Mouse (Mus musculus): ENCODE measurements around the gene Acer3.

The Acer3 gene

GRCm38 (mm10) chr7:98321083-98321482 is at the start of gene Acer3:
Gene Acer3 (minus strand): TSS chr7:98321208.
- no peak for DNase-seq (ENCODE audit: low spot score in 2 of 2)

- no peak for DNase-seq (ENCODE audit: low spot score in 2 of 2)
These were observed 48.9 kb upstream of the Acer3 start for GRCm38 (mm10) chr7:98369762-98370369.

- DNase-seq (ENCODE audit: low spot score in 2 of 2): no peak
These were observed 40.7 kb upstream of the Acer3 start for GRCm38 (mm10) chr7:98361662-98362061.

GRCm38 (mm10) chr7:98361063-98361652 is 40.1 kb upstream of the Acer3 start, which contains the start of gene Tsku:
Gene Tsku (minus strand): TSS chr7:98361328.
- DNase-seq (ENCODE audit: low spot score in 2 of 2): no peak

- DNase-seq (ENCODE audit: low spot score in 2 of 2): no peak
These were observed 39.6 kb upstream of the Acer3 start for GRCm38 (mm10) chr7:98360621-98360990.

- DNase-seq (ENCODE audit: low spot score in 2 of 2): peak; percentile 34 to 46
These were observed 39.1 kb upstream of the Acer3 start for GRCm38 (mm10) chr7:98359951-98360620.

- no peak for DNase-seq (ENCODE audit: low spot score in 2 of 2)
These were observed 37.0 kb upstream of the Acer3 start for GRCm38 (mm10) chr7:98358016-98358415.

- no peak for DNase-seq (ENCODE audit: low spot score in 2 of 2)
These were observed 36.3 kb upstream of the Acer3 start for GRCm38 (mm10) chr7:98357324-98357723.

GRCm38 (mm10) chr7:98354921-98355310 is 33.9 kb upstream of the Acer3 start:
- DNase-seq (ENCODE audit: low spot score in 2 of 2): no peak

GRCm38 (mm10) chr7:98354160-98354920 is 33.3 kb upstream of the Acer3 start:
- no peak for DNase-seq (ENCODE audit: low spot score in 2 of 2)

- DNase-seq (ENCODE audit: low spot score in 2 of 2): no peak
These were observed 32.6 kb upstream of the Acer3 start for GRCm38 (mm10) chr7:98353616-98354015.

GRCm38 (mm10) chr7:98351523-98351922 is 30.5 kb upstream of the Acer3 start:
- DNase-seq (ENCODE audit: low spot score in 2 of 2): no peak

GRCm38 (mm10) chr7:98349821-98350220 is 28.8 kb upstream of the Acer3 start:
- no peak for DNase-seq (ENCODE audit: low spot score in 2 of 2)

- peak; percentile 53 to 70 for DNase-seq (ENCODE audit: low spot score in 2 of 2)
These were observed 28.1 kb upstream of the Acer3 start for GRCm38 (mm10) chr7:98349096-98349495.

GRCm38 (mm10) chr7:98348043-98348442 is 27.0 kb upstream of the Acer3 start:
- peak; percentile 38 to 59 for DNase-seq (ENCODE audit: low spot score in 2 of 2)

GRCm38 (mm10) chr7:98347471-98347870 is 26.5 kb upstream of the Acer3 start:
- no peak for DNase-seq (ENCODE audit: low spot score in 2 of 2)

- no peak for DNase-seq (ENCODE audit: low spot score in 2 of 2)
These were observed 24.0 kb upstream of the Acer3 start for GRCm38 (mm10) chr7:98345036-98345435.

GRCm38 (mm10) chr7:98344361-98344760 is 23.4 kb upstream of the Acer3 start:
- DNase-seq (ENCODE audit: low spot score in 2 of 2): peak; percentile 22 to 41

GRCm38 (mm10) chr7:98342249-98342648 is 21.2 kb upstream of the Acer3 start:
- DNase-seq (ENCODE audit: low spot score in 2 of 2): no peak

GRCm38 (mm10) chr7:98341475-98341874 is 20.5 kb upstream of the Acer3 start:
- DNase-seq (ENCODE audit: low spot score in 2 of 2): peak; percentile 67 to 77

- DNase-seq (ENCODE audit: low spot score in 2 of 2): no peak
These were observed 19.3 kb upstream of the Acer3 start for GRCm38 (mm10) chr7:98340343-98340742.

GRCm38 (mm10) chr7:98333987-98334386 is 13.0 kb upstream of the Acer3 start:
- DNase-seq (ENCODE audit: low spot score in 2 of 2): no peak
